Mouse (Mus musculus) spleen, postnatal 4 days (tissue): ENCODE results near the gene Stat4.

Experiments used
- DNase-seq, 2 experiments: peaks; one replicate each; pipeline ENCODE4 v3.0.0; 2022; ENCODE audit warnings: low spot score in 2 of 2

Gene Stat4

DNA sequence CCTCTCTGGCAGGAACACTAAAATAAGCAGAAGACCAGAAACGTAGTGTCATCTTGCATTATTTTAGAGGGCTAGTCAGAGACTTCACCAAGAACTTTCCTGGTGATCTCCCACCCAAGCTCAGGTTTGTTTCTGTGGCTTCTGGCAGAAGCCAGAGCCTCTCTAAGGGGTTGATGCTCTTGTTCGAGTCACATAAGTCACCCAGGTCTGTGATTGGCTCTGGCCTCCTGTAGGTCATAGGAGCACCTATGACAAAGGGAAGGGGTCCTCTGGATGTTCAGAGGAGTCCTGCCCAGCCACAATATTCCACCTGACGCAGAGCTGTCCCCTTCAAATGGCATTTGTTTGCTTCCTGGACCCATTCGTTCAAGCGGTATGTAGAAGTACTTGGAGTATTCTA lies at the start of gene Stat4:
TSS of gene Stat4 (plus strand) at position 301 of the 400 bp plus-strand sequence.
- DNase-seq: no peak

DNA sequence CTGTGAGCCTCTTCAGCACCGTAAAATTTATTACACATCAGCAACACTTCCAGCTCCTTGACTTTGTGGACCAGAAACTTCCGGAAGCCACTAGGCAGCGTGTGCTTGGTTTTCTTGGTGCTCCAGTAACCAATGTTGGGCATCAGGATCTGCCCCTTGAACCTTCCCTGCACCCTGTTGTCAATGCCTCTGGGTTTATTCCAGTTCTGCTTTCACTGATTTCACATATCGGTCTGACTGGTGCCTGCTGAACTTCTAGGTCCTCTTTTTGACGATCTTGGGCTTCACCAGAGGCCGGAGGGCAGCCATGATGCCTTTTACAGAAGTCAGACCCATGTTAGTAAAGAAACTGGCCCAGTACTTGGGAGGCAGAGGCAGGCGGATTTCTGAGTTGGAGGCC lies 48.6 kb upstream of the Stat4 start:
- no peak for DNase-seq

DNA sequence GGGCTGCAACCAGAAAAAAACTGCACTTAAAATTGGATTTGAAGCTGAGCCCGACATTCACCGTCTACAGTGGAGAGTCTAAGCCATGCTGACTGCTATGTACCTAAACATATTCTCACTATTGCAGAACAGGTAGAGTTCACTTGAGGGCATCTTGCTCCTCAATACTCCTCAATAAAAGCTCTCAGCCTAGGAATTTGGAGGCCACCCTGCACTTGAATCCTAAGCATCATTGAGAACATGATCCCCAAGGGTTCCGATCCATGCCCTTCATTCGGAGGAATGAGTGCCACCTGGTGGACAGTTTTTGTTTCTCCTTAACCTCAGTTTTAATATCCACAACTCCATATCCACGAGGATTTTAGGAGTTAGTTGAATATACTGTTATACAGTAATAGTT lies 42.2 kb upstream of the Stat4 start:
- DNase-seq: no peak

DNA sequence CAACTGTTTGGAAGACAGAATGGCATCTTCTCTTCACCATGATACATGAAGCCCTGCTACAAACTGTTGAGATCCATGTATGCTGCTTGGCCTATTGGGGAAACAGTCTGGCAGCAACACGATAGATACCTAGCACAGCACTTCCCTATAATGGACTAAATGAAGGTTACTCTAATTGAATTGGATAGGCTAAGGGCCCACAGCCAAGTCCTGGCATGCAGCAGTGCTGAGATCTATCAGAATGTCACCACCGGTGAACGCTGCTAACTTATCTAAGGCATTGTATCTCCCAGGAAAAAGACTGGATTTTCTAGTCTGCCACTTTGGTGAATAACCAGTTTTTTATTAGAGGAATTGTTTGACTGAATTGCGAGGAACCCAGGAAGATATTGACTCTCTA lies 39.8 kb upstream of the Stat4 start:
- no peak for DNase-seq

DNA sequence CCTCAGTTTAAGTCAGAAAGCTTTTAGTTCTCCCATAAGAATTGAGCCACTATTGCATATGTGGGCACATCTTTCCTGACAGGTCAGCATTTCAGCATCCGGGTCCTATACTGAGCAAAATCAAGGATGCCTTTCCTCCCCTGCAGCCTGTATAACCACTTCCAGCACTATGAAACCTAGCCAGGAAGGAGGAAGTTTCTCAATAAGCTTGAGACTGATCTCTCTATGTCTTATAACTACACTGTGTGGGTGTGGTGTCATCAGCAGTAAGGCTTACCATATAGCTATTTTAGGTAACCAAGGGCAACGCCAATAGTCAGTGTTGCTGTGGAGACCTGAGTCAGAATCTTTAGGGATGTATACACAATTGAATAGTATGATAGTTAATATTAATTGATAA lies 22.3 kb upstream of the Stat4 start:
- DNase-seq: peak in 1 of 2 experiments; percentile 17

DNA sequence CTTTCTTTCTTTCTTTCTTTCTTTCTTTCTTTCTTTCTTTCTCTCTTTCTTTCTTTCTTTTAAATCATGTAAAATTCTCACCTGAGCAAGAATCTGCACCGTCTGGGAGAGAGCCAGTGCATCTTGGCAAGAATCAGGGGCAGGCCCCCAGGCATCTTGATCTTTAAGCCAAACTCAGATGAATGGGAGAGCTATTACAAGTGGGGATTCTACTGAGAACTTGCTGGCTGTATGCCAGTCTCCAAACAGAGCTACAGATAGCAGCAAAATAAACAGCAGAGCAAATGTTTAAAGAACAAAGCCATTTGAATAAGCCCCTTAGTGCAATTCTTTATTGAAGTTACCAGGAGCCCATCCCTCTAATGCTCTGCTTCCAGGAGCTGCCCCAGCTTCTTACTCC lies 18.0 kb upstream of the Stat4 start:
- no peak for DNase-seq

DNA sequence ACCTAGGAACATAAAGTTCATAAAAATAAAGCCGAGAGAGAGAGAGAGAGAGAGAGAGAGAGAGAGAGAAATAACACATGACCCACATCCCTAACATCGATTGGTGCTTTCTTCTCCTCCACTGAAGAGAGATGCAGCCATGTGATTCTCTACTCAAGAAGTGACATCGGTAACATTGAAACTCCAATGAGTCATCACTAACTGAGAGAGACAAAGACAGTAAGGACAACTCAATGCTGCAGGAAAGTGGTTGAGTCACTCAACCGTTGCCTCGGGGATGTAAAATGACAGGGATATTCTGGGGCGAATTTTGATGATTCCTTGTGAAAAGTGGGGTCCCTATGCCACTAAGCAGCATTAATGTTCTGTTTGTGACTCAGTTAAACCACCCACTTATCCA lies 16.8 kb upstream of the Stat4 start:
- no peak for DNase-seq

DNA sequence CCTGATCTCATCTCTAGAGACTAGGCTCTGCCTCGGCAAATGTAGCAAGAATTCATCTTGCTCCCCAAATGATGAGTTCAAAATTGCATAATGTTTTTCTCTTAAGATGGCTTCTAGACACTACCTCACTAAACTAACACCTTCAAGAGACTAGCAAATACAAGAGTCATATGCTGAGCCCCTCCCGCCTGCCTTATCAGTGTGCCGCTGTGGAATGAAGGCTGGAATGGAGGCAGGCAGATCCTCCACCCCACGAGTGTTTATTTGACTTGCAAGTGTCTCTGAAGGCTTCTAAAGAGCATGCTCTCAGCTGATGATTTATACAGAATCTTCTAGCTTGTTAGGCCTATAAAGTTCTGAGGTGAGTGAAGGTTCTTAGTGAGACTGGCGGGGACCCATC lies 11.4 kb upstream of the Stat4 start:
- no peak for DNase-seq

DNA sequence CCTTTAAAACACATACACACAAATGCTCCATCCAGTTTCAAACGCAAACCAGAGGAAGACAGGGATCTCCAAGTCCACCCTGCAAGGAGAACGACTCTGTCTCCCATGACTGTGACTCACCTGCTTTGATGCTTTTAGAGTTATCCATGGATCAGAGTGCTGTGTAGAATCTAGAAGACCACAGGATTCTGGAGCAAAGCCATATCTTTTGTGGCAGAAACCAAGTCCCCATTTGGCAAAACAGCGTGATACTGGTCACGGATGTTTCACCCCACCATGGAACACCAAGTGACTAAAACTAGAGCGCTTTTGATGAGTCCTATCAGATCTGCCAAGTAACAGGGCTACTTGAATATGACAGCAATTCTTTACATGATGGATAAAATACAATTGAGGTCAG lies 7.9 kb upstream of the Stat4 start:
- DNase-seq: no peak

DNA sequence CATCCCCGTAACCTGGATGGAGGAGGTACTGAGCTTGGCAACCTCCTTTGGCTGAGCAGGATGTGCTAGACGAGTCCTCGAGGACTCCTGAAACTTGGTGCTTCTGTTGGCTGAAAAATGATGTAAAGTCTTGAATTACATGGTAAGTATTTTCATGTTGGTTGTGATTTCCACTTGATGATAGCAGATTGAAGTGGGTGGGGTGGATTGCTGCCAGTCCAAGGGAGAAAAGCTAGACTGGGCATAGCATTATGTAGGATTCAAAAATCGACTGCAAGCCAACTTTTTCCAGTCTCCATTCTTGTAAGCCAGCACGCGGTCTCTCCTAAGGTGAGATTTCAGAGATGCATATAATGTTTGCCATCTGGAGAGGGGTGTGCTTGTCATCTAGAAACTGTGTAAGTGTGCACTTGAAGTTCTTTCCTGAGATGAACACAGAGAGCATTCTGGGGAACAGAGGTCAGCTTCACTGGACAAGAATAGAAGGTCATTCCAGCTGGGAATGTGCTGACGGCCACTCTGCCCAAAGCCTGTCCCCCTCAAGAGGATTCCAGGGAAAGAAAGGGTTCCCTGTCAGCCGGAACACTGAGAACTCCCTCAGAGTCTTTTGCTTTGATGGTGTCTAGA lies 5.1 kb downstream of the Stat4 start:
- DNase-seq: no peak

DNA sequence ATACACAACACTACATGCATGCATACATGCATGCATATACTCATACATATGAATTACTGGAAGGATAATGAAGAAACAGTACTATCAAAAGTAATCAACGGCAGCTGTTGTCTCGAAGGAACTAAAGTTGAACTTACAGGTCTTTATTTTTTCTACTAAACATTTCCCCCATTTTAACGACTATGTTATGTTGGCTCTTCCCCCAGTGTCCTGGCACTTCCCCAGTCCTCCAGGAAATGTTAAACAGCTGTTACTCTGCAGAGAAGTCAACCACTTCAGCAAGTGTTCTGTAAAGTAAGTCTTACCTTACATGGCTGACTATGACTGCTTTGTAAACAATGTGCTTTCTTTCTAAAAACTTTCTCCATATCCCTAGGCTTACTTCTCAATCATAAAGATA lies 9.1 kb downstream of the Stat4 start:
- no peak for DNase-seq

DNA sequence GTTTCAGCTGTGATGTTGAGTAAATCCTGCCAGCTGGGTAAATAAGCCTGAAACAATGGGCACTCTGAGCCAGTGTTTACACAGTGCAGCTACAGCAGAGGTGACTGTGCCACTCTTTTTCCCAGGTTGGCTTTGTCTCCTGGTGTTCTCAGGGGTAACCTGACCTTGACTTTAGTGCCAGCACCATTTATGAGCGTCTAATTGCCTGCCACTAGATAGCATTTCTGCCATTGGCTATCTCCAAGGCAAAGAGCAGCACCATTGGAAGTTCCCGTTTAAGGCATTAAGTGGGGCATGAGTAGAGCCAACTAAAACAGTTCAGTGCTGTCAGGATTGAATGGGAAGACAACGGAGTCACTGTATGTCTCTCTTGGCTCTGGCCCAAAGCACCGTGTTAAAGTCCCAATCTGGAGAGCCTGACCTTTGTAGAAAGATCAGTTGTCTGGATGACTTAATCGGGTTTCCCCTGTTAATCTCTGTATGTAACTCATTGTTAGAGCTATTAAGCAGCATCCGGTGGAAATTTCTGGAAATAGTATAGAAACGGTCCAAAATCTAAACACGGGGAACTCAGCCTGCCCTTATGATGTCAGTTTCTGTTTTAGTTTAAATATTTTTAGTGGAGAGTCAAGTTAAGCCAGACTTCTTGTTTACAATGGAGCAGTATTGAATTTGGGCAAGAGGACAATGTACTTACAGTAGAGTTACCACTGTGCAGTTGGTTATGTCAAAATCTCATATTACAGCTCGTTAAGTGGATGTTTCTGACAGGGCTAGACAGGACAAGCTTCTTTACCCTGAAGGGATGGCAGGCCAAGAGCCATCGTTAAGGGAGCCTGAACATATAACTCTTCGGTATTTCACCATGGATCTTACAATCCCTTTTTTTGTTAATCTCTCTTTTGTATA lies 10.1 kb downstream of the Stat4 start:
- no peak for DNase-seq

DNA sequence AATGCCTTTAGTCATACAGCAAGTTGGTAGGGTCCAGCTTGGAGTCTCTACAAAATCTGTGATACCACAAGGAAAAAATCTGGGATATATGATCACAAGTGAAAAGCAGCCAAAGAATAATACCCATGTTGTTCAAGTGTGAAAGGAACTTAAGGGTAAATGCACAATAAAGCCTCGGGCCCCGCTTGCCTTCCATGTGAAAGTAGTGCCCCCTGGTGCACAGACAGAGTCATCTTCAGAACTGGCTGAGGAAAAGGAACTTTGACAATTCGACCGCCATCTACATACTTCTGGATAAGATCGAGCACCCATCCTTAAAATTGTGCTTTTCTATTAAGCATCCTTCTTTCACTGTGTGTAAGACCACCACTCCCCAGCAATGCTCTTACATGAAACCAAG lies 11.6 kb downstream of the Stat4 start:
- no peak for DNase-seq

DNA sequence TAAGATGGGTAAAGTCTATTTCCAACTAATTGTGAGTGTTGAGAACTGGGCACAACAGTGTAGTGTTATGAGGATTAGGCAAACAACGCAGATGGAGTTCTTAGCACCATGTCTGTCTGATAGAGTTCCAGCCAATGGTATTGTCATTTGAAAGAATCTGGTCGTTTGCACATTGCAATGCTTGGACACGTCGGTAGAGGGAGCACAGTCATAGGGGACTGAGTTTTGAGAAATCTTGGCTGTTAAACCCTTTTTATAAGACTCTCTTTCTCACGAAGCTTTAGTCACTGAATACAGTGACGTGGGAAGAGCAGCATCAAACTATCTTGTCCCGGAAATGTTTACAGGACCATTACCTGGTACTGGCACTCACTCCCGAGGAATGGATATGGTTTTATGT lies 17.1 kb downstream of the Stat4 start:
- peak; percentile 64 to 86 for DNase-seq

DNA sequence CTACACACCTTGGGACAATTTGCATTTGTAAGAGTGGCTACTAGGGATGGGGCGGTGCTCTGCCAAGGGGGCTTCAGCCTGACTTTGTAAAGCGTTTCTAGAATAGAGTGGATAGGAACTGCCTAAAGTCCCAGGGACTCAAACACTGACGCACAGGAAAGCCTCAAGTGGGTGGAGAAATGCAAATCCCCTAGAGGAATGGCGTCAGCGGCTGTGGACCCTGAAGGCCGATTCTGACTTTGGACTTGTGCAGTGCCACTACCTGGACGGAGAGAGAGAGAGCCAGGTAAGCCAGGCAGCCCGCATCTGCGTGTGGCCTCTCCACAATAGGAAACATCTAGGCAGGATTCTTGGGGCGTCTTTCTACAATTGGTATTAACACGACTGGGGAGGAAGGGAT lies 21.5 kb downstream of the Stat4 start:
- DNase-seq: peak; percentile 24 to 68

DNA sequence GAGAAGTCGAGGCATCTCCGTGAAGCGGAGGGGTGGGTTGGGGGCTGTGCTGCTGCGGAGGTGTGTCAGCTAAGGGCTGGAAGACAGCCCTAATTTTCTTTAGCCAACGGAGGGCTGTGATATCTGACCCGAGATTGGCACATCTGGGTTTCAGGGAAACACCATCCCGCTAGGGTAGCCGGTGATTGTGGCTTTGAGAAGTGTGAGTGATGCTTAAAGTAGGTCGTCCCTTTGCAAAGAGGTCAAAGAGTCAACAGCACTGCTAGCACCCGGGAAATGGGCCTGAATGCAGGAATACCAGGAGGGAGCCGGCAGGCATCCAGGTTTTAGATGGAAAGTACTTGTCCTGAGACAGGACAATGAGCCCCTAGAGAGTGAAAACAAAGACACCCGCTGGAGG lies 22.0 kb downstream of the Stat4 start:
- no peak for DNase-seq

DNA sequence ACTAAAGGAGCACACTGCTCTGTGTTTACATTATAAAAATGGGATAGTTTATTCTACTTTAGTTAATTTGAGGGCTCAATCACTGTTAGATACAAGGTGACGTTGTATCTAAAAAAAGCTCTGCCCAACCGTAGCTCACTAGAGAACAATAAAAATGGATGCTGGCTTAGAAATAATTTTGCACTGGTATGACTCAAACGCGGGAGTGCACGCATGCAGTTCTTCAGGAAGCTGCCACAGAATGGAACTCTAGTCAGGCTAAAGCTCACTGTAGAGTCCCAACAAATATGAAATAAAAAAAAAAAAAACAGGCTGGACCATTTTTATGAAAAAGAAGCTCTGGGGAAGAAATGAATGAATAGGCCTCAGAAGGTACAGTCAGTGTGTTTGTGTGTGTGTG lies 23.8 kb downstream of the Stat4 start:
- DNase-seq: no peak

DNA sequence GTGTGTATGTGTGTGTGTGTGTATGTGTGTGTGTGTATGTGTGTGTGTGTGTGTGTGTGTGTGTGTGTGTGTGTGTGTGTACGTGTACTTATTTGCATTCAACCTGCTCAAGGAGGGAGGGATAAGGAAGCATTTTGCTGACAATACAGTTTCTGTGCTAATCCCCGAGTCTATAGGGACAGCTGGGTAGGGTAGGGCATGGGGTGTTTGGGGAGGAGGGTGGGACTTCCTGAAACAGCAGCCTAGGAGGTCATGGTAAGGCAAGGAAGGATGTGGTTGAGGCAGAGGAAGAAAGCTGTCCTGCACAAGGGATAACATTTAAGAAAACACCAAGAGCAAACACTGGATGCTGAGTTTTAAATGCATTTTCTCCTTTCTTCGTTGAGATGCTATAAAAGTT lies 24.3 kb downstream of the Stat4 start:
- no peak for DNase-seq

DNA sequence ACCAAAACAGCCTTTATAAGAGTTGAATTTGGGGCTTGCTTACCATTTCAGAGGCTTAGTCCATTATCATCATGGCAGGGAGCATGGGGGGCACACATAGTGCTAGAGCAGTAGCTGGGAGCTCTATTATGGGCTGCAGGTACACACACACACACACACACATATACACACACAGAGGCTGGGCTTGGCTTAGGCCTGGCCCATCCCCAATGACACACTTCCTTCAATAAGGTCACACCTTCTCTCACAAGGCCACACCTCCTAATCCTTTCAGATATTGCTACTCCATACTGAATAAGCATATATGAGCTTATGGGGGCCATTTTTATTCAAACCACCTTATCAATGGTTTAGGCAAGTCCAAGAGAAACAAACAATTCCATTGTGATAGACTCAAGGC lies 25.3 kb downstream of the Stat4 start:
- no peak for DNase-seq

DNA sequence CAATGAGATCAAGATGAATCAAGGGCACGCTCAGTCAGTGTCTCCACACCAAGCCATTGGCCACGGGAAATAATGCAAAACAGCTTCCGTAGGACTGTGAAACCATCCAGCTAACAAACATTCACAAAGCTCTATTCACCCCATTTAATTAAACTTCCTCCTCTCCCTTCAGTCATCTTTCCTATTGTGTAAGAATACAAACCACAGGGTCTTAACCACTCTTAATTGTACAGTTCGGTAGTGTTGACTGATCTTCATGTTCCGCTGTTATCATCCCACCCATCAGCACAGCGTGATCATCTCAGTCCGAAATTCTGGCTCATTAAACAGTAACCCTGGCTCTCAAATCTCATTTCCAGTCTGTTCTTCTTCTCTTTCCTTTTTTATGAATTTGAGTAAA lies 25.8 kb downstream of the Stat4 start:
- no peak for DNase-seq

DNA sequence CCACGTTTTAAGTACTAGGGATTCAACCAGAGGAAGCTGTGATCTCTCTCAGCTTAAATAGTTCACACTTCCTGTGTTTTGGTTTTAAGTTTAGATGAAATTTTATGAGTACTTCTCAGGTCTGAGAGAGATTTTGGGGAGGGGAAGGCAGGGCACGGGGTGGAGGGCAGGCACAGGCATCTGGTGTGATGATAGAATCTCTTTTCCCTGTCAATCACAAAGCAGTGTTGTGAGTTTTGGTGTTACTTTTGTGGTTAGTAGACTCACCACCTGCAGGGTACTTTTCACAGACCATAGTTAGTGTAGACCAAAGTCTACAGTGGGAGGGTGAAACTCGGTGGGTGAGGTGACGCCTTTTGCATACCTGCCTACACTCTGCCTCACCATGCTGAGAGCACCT lies 32.7 kb downstream of the Stat4 start:
- DNase-seq: peak in 1 of 2 experiments; percentile 43

DNA sequence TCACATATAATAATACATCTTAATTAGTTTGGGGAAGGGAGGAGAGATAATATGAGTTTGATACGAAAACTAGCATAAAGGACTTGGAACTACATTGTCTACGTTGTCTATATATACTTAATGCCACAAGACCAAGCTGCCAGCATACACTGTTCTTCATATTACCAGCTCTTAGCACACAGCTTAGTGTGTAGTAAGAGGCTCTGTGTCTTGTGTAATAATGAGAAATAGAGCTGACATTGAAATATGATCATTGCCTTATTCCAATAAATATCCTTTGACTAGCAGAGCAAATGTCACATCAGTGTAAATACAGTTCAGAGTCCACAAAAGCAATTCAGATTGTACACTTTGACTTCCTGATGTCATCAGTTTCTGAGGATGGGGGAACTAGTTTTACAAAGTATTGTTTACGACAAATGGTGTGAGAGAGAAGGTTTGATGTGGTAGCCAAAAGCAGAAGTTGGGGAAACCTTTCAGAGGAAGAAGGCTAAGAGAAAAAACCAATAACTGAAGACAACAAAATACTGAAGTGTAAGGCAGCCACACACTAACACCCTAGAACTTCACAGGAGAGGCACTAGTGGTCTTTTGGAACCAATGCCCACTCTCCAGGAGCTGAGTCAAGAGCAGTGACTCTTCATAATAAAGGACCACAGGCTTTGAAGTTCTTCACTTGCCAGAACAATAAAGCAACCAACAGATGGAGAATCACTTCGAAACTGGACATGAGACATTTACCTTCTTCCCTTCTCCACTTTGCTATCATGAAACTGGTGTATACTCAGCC lies 35.2 kb downstream of the Stat4 start:
- DNase-seq: peak in 1 of 2 experiments; percentile 48

DNA sequence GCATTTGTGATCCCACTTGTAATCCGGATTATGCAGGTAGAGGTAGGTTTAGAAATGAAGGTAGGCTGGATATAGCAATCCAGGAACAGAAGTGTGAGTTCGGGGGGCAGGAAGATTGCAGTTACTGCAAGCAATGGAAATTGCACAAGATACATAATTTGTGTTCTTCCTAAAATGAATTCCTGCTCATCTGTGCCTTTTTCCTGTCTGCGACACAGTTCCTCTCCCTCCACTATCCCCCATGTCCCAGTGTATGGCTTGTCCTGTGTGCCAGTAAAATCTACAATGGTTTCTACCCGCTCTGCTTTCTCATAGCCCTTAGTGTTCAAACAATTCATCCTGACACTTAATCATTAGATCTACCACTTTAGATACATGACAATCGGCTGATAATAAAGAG lies 41.7 kb downstream of the Stat4 start:
- DNase-seq: peak; percentile 5 to 23
